Mouse (Mus musculus): ENCODE results near the gene Phlda2. TPM values are rescaled to one million over a fixed set of nuclear protein-coding genes. Genes with fewer than 3 reads are reported as not detected.

Phlda2 gene
- polyA plus RNA-seq, 1 experiment from 2014 or later: not detected

GRCm38 (mm10) chr7:143459332-143460211 is 43.4 kb downstream of the Phlda2 start:
- no peaks in the 10 kb centered on the region for H3K36me3 ChIP-seq (ENCODE audit: poor library complexity, severe bottlenecking)
- H3K27ac ChIP-seq: peak overlapping the region; percentile 48; the same call in 1 of the 2 replicates
- H3K4me2 ChIP-seq: peak overlapping the region; percentile 60
- WGBS: 40% methylated on average over 91 of the region's 100 CpGs
- peaks cover 2% of the 10 kb centered on the region for H3K4me1 ChIP-seq
- H3K9me3 ChIP-seq (replicated peaks): peaks cover 26% of the 10 kb centered on the region
- peak overlapping the region; percentile 68 for H3K9ac ChIP-seq
- H3K4me3 ChIP-seq: peak overlapping the region; percentile 47
- ATAC-seq: no peak
- H3K27me3 ChIP-seq: peaks cover 78% of the 10 kb centered on the region

GRCm38 (mm10) chr7:143458963-143459331 is 44.0 kb downstream of the Phlda2 start:
- Histone ChIP-seq H3K27ac (no peak overlapping the region), H3K9me3 (replicated peaks) (peaks cover 26% of the 10 kb centered on the region), H3K4me3 (peak overlapping the region; percentile 47), H3K4me1 (no peaks in the 10 kb centered on the region), H3K4me2 (peak overlapping the region; percentile 60), H3K9ac (peak overlapping the region; percentile 68), H3K36me3 (ENCODE audit: poor library complexity, severe bottlenecking) (no peaks in the 10 kb centered on the region), H3K27me3 (peaks cover 78% of the 10 kb centered on the region)
- no peak for ATAC-seq
- whole genome bisulfite sequencing: 32% methylated on average over 35 of the region's 38 CpGs

Other genes starting within 250 kb of the Phlda2 start
- gene Cdkn1c, start 42.1 kb downstream of the Phlda2 start, polyA plus RNA-seq (2015; fragmentation: Nextera tagmentation; extraction: Ambion mirVana): 140 and 149 TPM in 2 replicates
- 0.15 and 0.45 TPM in 2 replicates for gene Slc22a18, start 29.4 kb downstream of the Phlda2 start, polyA plus RNA-seq (2015; fragmentation: Nextera tagmentation; extraction: Ambion mirVana)
- 346 and 367 TPM in 2 replicates for gene Nap1l4, start 46.0 kb upstream of the Phlda2 start, polyA plus RNA-seq (2015; fragmentation: Nextera tagmentation; extraction: Ambion mirVana)
- 64.4 and 73.7 TPM in 2 replicates for gene Cars, start 96.9 kb upstream of the Phlda2 start, polyA plus RNA-seq (2015; fragmentation: Nextera tagmentation; extraction: Ambion mirVana)
- 0.05 and 0.14 TPM in 2 replicates for gene Tnfrsf26, start 125.6 kb upstream of the Phlda2 start, polyA plus RNA-seq (2015; fragmentation: Nextera tagmentation; extraction: Ambion mirVana)
- 5.3 and 5.5 TPM in 2 replicates for gene Tnfrsf22, start 146.5 kb upstream of the Phlda2 start, polyA plus RNA-seq (2015; fragmentation: Nextera tagmentation; extraction: Ambion mirVana)
- gene Tnfrsf23, start 182.7 kb upstream of the Phlda2 start, polyA plus RNA-seq (2015; fragmentation: Nextera tagmentation; extraction: Ambion mirVana): 0.61 and 0.73 TPM in 2 replicates

Measured in forebrain, embryonic 13.5 days (tissue).